Mouse (Mus musculus): ENCODE measurements around the gene Stra8.

DNA sequence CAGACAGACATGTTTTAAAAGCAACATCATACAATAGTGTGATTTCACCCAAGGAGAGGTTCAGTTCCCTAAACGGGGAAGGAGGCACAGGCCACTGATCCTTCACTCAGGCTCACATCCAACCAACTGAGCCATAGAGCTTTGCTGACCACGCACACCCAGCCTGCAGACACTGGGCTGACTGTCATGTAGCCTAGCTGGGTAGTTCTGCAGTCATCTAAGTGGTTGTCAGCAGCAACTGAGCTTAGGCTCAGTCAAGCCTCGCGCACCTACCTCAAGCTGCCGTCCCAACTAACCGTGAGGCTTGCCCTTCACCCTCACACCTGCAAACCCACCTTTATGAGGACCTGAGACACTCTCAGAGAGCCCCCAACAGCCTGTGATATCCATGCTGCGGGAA, 48.0 kb upstream of the Stra8 start:
- TF ChIP-seq EP300 (IDR thresholded peaks at IDR 0.05; ENCODE audit: low read depth) (no peak), CTCF (IDR thresholded peaks at IDR 0.05; ENCODE audit: low read depth) (no peak)

All from heart, postnatal 0 days (tissue).